Mouse (Mus musculus) small intestine, adult 2 months (tissue): ENCODE results near the gene Lrp6. TPM values are rescaled to one million over a fixed set of nuclear protein-coding genes. Genes with fewer than 3 reads are reported as not detected.

ENCODE experiments used
- H3K27ac ChIP-seq: fragments of 200-500 bp; 2 replicates; pipeline ENCODE4 v1.5.1; 2012; ENCODE audit warnings: low read depth, low read length, control low read depth, inconsistent platforms; ENCODE audit not compliant: insufficient read depth
- H3K27me3 ChIP-seq: fragments of 200-500 bp; 2 replicates; pipeline ENCODE4 v1.6.1; 2012; ENCODE audit warnings: mild to moderate bottlenecking, moderate library complexity, low read length, inconsistent platforms; ENCODE audit not compliant: control insufficient read depth, insufficient read depth
- H3K36me3 ChIP-seq: fragments of 200-500 bp; 2 replicates; pipeline ENCODE4 v1.6.1; 2012; ENCODE audit warnings: mild to moderate bottlenecking, low read length, control low read depth, inconsistent platforms; ENCODE audit not compliant: control insufficient read depth, insufficient read depth
- H3K4me1 ChIP-seq: fragments of 200-500 bp; 2 replicates; pipeline ENCODE4 v1.6.1; 2012; ENCODE audit warnings: low read length, inconsistent platforms, mixed read lengths; ENCODE audit not compliant: control insufficient read depth, insufficient read depth, insufficient read length
- H3K4me3 ChIP-seq: fragments of 200-500 bp; 2 replicates; pipeline ENCODE4 v1.5.1; 2012; ENCODE audit warnings: low read depth, mild to moderate bottlenecking, control low read depth, inconsistent platforms, low read length, moderate library complexity
- CTCF ChIP-seq: fragments of 200-500 bp; IDR thresholded peaks from 2 replicates; pipeline ENCODE4 v1.5.1; 2012; ENCODE audit warnings: low read depth, mild to moderate bottlenecking, control low read depth, inconsistent platforms, low read length, moderate library complexity, mixed read lengths; ENCODE audit not compliant: insufficient replicate concordance, insufficient read length; ENCODE audit errors: extremely low read depth
- POLR2A ChIP-seq: fragments of 200-500 bp; IDR thresholded peaks from 2 replicates; pipeline ENCODE4 v1.6.1; 2012; ENCODE audit warnings: low read depth, mild to moderate bottlenecking, control low read depth, inconsistent platforms, low read length, moderate library complexity
- WGBS: fragments of 180-500 bp; shearing (Covaris S2); methylation state at CpG from one replicate; pipeline ENCODE4 v1.1.7; 2018; 5-methylcytosine and 5-hydroxymethylcytosine counted together
- polyA plus RNA-seq: library from polyadenylated mRNA; depleted of rRNA; stranded (reverse); fragments of >200 nt; gene quantifications from 2 replicates; pipeline ENCODE4 v1.2.3, GENCODE M21; 2012

The Lrp6 gene
- polyA plus RNA-seq, 1 experiment = 22.9 TPM

GRCm38 (mm10) chr6:134543607-134544006, 23.2 kb downstream of the Lrp6 start:
- H3K4me3 ChIP-seq = no peak overlapping the region
- H3K27me3 ChIP-seq = no peaks in the 10 kb centered on the region
- no peak for TF ChIP-seq POLR2A
- no peak for TF ChIP-seq CTCF
- no peak overlapping the region for H3K27ac ChIP-seq
- peaks cover 5% of the 10 kb centered on the region for H3K36me3 ChIP-seq
- peaks cover 6% of the 10 kb centered on the region; the same call in 1 of the 2 replicates for H3K4me1 ChIP-seq

DNA sequence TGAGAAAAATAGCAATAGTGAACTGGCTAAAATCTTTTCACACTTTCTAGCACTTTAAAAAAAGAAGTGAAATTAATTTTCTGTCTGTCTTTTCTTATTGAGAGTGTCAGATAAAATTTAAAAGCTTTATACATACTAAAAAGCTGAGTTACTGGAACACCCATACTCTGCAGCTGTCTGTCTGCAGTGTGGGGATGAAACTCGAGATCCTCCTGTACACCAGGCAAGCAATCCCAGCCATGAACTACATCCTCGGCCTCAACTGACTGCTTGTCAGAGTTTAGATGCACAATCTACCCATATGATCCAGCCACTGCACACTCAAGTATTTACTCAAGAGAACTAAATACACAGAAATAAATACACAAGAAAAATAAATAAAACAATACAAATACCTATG, 24.4 kb downstream of the Lrp6 start:
- H3K4me3 ChIP-seq = no peak overlapping the region
- H3K27ac ChIP-seq = no peak overlapping the region
- no peaks in the 10 kb centered on the region for H3K27me3 ChIP-seq
- TF ChIP-seq CTCF (no peak), POLR2A (no peak)
- H3K36me3 ChIP-seq = peaks cover 5% of the 10 kb centered on the region
- peaks cover 6% of the 10 kb centered on the region; the same call in 1 of the 2 replicates for H3K4me1 ChIP-seq
- 84% methylated on average over 2 of the region's 2 CpGs for WGBS

DNA sequence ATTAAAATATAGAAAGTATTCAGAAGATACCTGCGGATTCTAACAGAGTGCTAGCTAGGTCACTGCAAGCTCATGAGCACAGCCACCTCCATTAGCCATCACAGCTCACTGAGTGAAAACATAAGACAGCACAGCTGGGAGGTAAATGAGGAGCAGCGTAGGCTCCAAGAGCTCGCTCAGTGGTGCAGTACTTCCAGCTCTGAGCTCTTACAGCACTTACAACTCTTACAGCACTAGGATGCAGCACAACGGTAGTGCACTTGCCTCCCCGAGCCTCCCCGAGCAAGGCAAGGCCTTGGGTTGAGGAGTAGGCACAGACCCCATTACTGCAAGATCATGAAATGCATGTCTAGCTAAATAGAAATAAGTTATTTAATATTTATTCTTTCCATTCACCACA, 26.6 kb downstream of the Lrp6 start:
- Histone ChIP-seq H3K4me1 (peaks cover 5% of the 10 kb centered on the region; the same call in 1 of the 2 replicates), H3K27ac (no peak overlapping the region), H3K36me3 (peaks cover 5% of the 10 kb centered on the region), H3K27me3 (no peaks in the 10 kb centered on the region), H3K4me3 (no peak overlapping the region)
- 94% methylated on average over 6 of the region's 6 CpGs for WGBS
- TF ChIP-seq CTCF (no peak), POLR2A (no peak)

GRCm38 (mm10) chr6:134539459-134539858, 27.3 kb downstream of the Lrp6 start:
- peaks cover 5% of the 10 kb centered on the region for H3K36me3 ChIP-seq
- no peak for TF ChIP-seq POLR2A
- no peak for TF ChIP-seq CTCF
- no peaks in the 10 kb centered on the region for H3K27me3 ChIP-seq
- no peak overlapping the region for H3K4me3 ChIP-seq
- no peak overlapping the region for H3K27ac ChIP-seq
- 89% methylated on average over 3 of the region's 3 CpGs for WGBS
- peaks cover 8% of the 10 kb centered on the region; the same call in 1 of the 2 replicates for H3K4me1 ChIP-seq

DNA sequence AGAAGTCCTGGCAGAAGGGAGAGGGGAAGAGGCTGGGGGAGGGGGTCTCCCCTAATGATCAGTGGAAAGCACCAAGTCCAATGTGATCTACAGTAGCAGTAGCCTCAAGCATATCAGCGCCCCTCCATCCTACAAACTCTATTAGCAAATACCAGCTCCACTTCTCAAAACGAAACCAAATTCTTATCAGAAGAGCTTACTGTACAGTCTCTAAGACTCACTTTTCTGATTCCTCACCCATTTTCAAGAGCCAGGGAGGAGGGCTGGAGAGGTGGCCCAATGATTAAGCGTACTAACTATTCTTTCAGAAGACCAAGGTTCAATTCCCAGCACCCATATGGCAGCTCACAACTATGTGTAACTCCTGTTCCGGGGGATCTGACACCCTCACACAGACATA, 28.0 kb downstream of the Lrp6 start:
- WGBS = 79% methylated on average over 4 of the region's 4 CpGs
- Histone ChIP-seq H3K4me3 (no peak overlapping the region), H3K36me3 (peaks cover 5% of the 10 kb centered on the region), H3K4me1 (peaks cover 8% of the 10 kb centered on the region; the same call in 1 of the 2 replicates), H3K27me3 (no peaks in the 10 kb centered on the region), H3K27ac (no peak overlapping the region)
- TF ChIP-seq POLR2A (no peak), CTCF (no peak)

GRCm38 (mm10) chr6:134537461-134538117, 29.2 kb downstream of the Lrp6 start:
- TF ChIP-seq CTCF (no peak), POLR2A (no peak)
- peaks cover 5% of the 10 kb centered on the region for H3K36me3 ChIP-seq

DNA sequence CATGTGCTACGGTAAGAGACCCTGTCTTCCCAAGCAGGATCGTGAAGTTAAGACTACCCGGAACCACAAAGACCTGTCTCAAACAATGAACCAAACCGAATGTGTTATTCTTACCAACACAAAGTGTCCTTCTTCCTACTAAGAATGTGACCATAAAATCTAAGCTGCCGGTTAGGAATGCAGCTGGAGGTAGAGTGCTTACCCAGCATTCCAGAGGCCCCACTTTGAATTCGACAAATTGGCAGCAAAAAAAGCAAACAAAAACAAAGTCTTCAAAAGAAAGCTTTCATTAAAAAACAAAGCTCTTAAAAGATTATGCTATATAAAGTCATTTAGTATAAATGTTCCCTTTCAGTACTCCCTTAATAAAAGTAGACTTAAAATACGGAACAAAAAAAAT, 31.6 kb downstream of the Lrp6 start:
- Histone ChIP-seq H3K27me3 (no peaks in the 10 kb centered on the region), H3K27ac (no peak overlapping the region), H3K36me3 (peaks cover 3% of the 10 kb centered on the region; the same call in 1 of the 2 replicates), H3K4me3 (no peak overlapping the region), H3K4me1 (peaks cover 6% of the 10 kb centered on the region; the same call in 1 of the 2 replicates)
- WGBS = 71% methylated on average over 7 of the region's 7 CpGs
- TF ChIP-seq CTCF = no peak
- no peak for TF ChIP-seq POLR2A

More at GRCm38 (mm10) chr6:134537461-134538117, 29.2 kb downstream of the Lrp6 start:
- Histone ChIP-seq H3K27me3 (no peaks in the 10 kb centered on the region), H3K4me1 (peaks cover 6% of the 10 kb centered on the region; the same call in 1 of the 2 replicates), H3K27ac (no peak overlapping the region), H3K4me3 (no peak overlapping the region)
- 84% methylated on average over 10 of the region's 10 CpGs for WGBS
